Mouse (Mus musculus) intestine, embryonic 14.5 days (tissue): ENCODE results near the gene Ankrd16. TPM values are rescaled to one million over a fixed set of nuclear protein-coding genes. Genes with fewer than 3 reads are reported as not detected.
A peak's percentile ranks its signal among the peaks of the same experiment; 100 is the strongest.

ENCODE experiments used
- ATAC-seq: fragments of 200-750 bp; cut with Nextera tagmentation; replicated peaks from 2 replicates; pipeline ENCODE4 v1.8.0; 2017; ENCODE audit warnings: low read depth, moderate number of reproducible peaks, moderate TSS enrichment, moderate library complexity; ENCODE audit not compliant: low FRiP score, low TSS enrichment
- DNase-seq: peaks from one replicate; pipeline ENCODE4 v3.0.0-alpha.2; 2018; ENCODE audit warnings: low spot score
- H3K27ac ChIP-seq: fragments of 300-500 bp; sonication (generic); 2 replicates; pipeline ENCODE4 v1.5.1; 2014; ENCODE audit warnings: low read depth, mild to moderate bottlenecking, control low read depth
- H3K27me3 ChIP-seq: fragments of 300-500 bp; sonication (generic); replicated peaks from 2 replicates; pipeline ENCODE4 v1.6.1; 2014; ENCODE audit warnings: low read length, control low read depth; ENCODE audit not compliant: control insufficient read depth, insufficient read depth
- H3K36me3 ChIP-seq: fragments of 300-500 bp; sonication (generic); 2 replicates; pipeline ENCODE4 v1.6.1; 2014; ENCODE audit warnings: low read length, control low read depth; ENCODE audit not compliant: control insufficient read depth, insufficient read depth
- H3K4me1 ChIP-seq: fragments of 300-500 bp; sonication (generic); replicated peaks from 2 replicates; pipeline ENCODE4 v1.6.1; 2014; ENCODE audit warnings: low read length, control low read depth, mixed read lengths; ENCODE audit not compliant: control insufficient read depth, insufficient read depth
- H3K4me2 ChIP-seq: fragments of 300-500 bp; sonication (generic); 2 replicates; pipeline ENCODE4 v1.6.1; 2014; ENCODE audit warnings: low read length
- H3K4me3 ChIP-seq: fragments of 300-500 bp; sonication (generic); 2 replicates; pipeline ENCODE4 v1.5.1; 2014; ENCODE audit warnings: low read depth, low read length, control low read depth, mixed read lengths
- H3K9ac ChIP-seq: fragments of 300-500 bp; sonication (generic); 2 replicates; pipeline ENCODE4 v1.6.1; 2014; ENCODE audit warnings: mild to moderate bottlenecking, low read length
- H3K9me3 ChIP-seq: fragments of 300-500 bp; sonication (generic); 2 replicates; pipeline ENCODE4 v1.6.1; 2016; ENCODE audit warnings: low read length, control low read depth; ENCODE audit not compliant: control insufficient read depth
- WGBS: fragments of 180-500 bp; shearing (Covaris S2); extraction: QIAGEN DNeasy Blood & Tissue Kit; methylation state at CpG from one replicate; pipeline ENCODE4 v1.1.7; 2014; 5-methylcytosine and 5-hydroxymethylcytosine counted together
- polyA plus RNA-seq: library from polyadenylated mRNA; unstranded; fragments of >200 nt; fragmentation: Nextera tagmentation; extraction: Ambion mirVana; gene quantifications from 2 replicates; pipeline ENCODE4 v1.2.1, GENCODE M21; 2014

Gene Ankrd16
- polyA plus RNA-seq: 27.0 and 29.0 TPM in 2 replicates

DNA sequence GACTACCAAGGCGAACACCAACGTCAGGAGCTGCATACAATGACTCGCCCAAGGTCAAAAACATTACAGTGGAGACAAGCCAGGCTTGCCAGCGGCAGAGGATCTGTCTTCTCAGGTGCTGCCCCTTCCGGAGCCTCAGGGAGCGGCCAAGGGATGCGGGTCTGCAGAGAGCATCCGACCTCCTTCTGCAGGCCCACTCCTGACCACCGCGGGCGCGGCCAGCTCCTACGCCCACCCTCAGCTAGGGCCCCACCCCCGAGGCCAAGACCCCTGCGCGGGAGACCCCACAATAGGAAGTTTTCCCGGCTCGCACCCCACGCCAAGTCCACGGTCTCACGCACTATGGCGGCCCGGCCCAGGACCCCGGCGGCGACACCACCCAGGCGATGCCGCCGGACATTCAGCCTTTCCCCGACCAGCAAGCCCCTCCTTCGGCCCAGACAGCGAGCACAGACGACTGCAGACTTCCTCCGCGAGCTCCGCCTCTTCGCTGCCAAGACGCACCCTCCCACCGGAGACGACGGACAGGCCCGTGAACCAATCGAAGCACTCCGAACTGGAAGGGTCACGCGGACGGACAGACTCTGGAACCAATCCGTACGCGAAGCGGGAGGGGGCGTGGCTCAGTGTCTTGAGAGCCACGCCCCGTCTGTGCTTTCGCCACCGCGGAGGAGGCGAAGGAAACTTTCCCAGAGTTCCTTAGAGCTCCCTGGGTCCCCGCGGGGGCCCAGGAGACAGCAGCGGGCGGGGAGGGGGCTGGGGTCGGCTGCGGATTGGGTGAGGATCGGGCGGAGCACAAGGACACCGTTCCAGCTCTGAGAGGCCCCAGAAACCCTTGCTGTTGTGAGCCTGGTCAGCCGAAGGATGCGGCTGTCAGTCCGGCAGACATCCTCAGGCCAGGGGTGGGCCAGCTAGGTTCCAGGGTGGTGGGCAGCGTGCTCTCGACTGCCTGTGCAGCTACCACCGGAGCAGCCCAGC is at the start of gene Ankrd16, which contains the start of gene Fbh1:
Gene Ankrd16, plus strand, starts transcription at position 786 of the 978 bp plus-strand sequence.
Gene Fbh1, minus strand, starts transcription at position 492 of the 978 bp plus-strand sequence.
- peak within 1 kb of the TSS; percentile 79 for H3K4me2 ChIP-seq
- no peaks in the 10 kb centered on the region for H3K9me3 ChIP-seq
- peaks cover 14% of the 10 kb centered on the region for H3K36me3 ChIP-seq
- under 1% methylated on average over 73 of the region's 73 CpGs for WGBS
- H3K4me3 ChIP-seq: peak within 1 kb of the TSS; percentile 82
- H3K9ac ChIP-seq: peak within 1 kb of the TSS; percentile 80
- ATAC-seq (peak; percentile 95), DNase-seq (peak; percentile 100)
- no peaks in the 10 kb centered on the region for H3K27me3 ChIP-seq
- peaks cover 16% of the 10 kb centered on the region for H3K4me1 ChIP-seq
- H3K27ac ChIP-seq: peak within 1 kb of the TSS; percentile 94

DNA sequence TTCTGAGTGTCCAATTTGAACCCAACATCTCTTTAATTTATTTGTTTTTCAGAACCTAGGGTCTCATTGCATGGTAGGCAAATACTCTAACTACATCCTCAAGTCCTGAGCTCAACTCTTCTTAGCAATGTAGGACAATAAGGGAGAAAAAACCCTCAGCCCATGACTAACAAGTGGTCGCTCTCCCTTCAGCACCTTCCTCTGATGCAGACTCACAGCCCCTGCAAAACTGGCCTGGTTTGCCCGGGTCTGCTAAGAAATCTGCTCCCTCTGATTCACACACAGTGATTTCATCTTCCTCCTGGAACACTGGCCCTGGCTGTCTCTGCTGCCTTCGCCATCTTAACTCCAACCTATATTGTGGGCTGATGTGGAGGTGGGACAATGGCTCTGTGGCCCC is 48.6 kb upstream of the Ankrd16 start:
- Histone ChIP-seq H3K9me3 (no peaks in the 10 kb centered on the region), H3K4me2 (no peak overlapping the region), H3K36me3 (no peaks in the 10 kb centered on the region), H3K4me1 (no peaks in the 10 kb centered on the region), H3K27me3 (no peaks in the 10 kb centered on the region), H3K9ac (no peak overlapping the region), H3K4me3 (no peak overlapping the region), H3K27ac (no peak overlapping the region)
- no peak for DNase-seq
- no peak for ATAC-seq
- WGBS: 54% methylated on average over 3 of the region's 3 CpGs

DNA sequence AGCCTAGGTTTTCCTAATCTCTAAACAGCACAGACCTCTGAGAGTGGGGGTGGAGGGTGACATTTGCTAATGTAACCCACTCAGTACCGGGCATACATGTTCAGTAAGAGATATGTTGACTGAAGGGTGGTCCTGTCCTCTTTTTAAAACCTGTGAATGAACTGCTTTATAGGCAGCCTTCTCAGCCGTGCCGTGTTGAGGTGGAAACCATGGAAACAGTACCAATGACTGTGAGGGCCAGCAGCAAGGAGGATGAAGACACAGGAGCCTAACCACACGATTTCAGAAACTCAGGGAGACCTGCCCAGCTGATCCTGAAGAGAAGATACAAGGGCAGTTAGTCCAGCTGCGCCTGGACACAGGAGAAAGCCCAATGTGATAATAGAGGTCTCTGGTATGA is 44.7 kb upstream of the Ankrd16 start:
- Histone ChIP-seq H3K9me3 (no peaks in the 10 kb centered on the region), H3K9ac (no peak overlapping the region), H3K4me2 (no peak overlapping the region), H3K27ac (no peak overlapping the region), H3K27me3 (no peaks in the 10 kb centered on the region), H3K36me3 (no peaks in the 10 kb centered on the region), H3K4me3 (no peak overlapping the region), H3K4me1 (no peaks in the 10 kb centered on the region)
- ATAC-seq (no peak), DNase-seq (no peak)
- WGBS: 70% methylated on average over 5 of the region's 5 CpGs

DNA sequence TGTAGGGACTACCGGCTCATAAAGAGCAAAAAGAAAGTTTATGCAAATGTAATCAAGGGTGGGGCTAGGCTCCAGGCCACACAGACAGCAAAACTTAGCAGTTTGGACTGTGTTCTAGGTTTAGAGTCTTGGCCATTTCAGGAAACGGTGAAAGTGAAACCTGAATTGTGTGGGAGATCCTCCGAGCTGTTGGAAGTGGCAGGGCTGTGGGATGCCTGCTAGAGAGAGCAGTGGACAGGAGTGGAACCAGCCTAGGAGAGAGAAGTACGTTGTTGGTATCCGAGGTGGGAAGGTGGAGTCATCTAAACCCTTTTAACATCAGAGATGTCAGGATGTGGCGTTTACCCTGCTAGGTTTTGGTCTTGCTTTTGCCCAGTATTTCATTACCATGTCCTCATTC is 41.8 kb upstream of the Ankrd16 start:
- Histone ChIP-seq H3K9me3 (no peaks in the 10 kb centered on the region), H3K36me3 (peaks cover 9% of the 10 kb centered on the region), H3K4me2 (no peak overlapping the region), H3K4me3 (no peak overlapping the region), H3K4me1 (no peaks in the 10 kb centered on the region), H3K27ac (no peak overlapping the region), H3K9ac (no peak overlapping the region), H3K27me3 (no peaks in the 10 kb centered on the region)
- ATAC-seq: no peak
- 83% methylated on average over 6 of the region's 6 CpGs for WGBS
- no peak for DNase-seq

DNA sequence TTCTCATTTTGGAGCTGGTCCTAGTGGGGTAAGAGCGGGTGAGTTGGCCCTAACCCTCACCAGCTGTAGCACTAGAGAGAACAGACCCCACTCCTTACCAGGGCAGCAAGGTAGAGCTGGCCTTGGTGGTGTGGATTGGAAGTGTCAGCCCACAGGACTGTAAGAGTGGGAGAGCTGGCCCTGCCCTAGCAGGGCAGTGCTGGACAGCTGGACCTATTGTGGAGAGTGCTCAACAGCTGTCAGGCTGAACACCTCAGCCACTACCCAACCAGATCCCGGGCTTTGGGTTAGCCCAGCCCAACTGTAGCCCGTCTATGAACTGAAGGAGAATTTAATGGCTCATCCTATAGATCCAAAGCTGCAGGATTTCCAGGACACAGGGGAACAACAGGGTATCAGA is 38.9 kb upstream of the Ankrd16 start:
- Histone ChIP-seq H3K4me1 (no peaks in the 10 kb centered on the region), H3K27me3 (no peaks in the 10 kb centered on the region), H3K9me3 (no peaks in the 10 kb centered on the region), H3K9ac (no peak overlapping the region), H3K4me2 (no peak overlapping the region), H3K36me3 (peaks cover 38% of the 10 kb centered on the region), H3K4me3 (no peak overlapping the region), H3K27ac (no peak overlapping the region)
- WGBS: 85% methylated on average over 3 of the region's 3 CpGs
- ATAC-seq (0 out of 2 replicates have a peak, but pooled peaks have one; percentile 30), DNase-seq (no peak)

DNA sequence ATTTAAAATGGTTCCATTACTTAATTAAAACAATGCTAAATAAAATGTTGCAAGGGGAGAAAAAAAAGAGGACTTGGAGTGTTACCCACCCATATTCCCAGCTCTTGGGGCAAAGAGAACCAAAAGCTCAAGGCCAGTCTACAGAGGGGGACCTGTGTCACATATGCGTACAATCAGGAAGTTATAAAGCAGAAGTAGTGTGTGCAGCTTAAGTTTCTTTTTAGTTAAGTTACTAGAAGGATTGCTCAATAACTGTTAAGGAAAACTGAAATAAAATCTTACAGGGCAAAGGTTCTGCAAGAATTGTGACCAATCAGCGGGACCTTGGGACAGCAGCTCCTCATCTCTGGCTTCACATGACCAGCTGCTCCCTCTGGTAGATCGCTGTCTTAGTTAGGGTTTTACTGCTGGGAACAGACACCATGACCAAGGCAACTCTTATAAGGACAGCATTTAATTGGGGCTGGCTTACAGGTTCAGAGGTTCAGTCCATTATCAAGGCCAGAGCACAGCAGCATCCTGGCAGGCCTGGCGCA is 38.1 kb upstream of the Ankrd16 start:
- WGBS: 93% methylated on average over 4 of the region's 4 CpGs

DNA sequence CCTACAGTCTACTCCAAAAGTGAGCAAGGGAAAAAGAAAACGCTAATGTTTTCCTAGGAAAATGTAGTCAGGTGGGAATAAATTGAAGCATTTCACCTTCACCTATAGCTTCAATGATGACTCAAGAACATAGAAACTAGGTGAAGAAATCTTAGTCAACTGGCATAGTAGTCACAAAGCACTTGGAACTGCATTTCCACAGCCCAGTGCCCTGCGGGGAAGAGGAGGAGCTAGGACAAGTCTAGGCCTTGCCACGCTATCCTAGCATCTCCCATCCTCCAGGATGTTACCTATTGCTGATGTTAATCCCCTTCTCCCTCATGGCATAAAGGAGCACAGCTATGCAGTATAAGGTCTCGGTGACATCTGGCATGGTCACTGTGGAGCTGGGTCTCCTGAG is 15.1 kb upstream of the Ankrd16 start:
- H3K27me3 ChIP-seq: no peaks in the 10 kb centered on the region
- no peak overlapping the region for H3K27ac ChIP-seq
- ATAC-seq (no peak), DNase-seq (no peak)
- H3K36me3 ChIP-seq: peaks cover 98% of the 10 kb centered on the region
- no peak overlapping the region for H3K4me2 ChIP-seq
- 97% methylated on average over 4 of the region's 4 CpGs for WGBS
- H3K9me3 ChIP-seq: no peaks in the 10 kb centered on the region
- H3K4me3 ChIP-seq: no peak overlapping the region
- H3K4me1 ChIP-seq: no peaks in the 10 kb centered on the region
- no peak overlapping the region for H3K9ac ChIP-seq

More for the DNA sequence above, 38.1 kb upstream of the Ankrd16 start:
- no peaks in the 10 kb centered on the region for H3K27me3 ChIP-seq
- DNase-seq (no peak), ATAC-seq (no peak)
- no peak overlapping the region for H3K27ac ChIP-seq
- no peak overlapping the region for H3K4me2 ChIP-seq
- H3K4me3 ChIP-seq: no peak overlapping the region
- H3K36me3 ChIP-seq: peaks cover 42% of the 10 kb centered on the region
- no peaks in the 10 kb centered on the region for H3K4me1 ChIP-seq
- no peaks in the 10 kb centered on the region for H3K9me3 ChIP-seq
- no peak overlapping the region for H3K9ac ChIP-seq

DNA sequence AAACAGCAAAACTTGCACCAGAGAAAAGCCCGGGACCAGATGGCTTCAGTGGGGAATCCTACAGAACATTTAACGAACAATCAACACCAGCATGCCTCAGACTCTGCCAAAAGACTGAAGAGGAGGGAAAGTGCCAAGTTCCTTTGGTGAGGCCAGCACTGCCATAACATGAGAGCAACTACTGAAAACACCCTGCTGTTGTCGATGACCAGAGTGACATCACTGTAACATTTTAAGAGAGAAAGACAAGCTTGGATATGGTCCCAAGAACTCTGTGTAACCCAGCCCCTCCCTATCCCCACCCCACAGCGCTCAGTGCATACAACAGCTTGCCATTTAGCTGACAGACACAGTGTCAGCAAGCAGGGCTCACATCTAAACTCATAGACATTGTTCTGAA is 12.0 kb upstream of the Ankrd16 start:
- no peak for DNase-seq
- Histone ChIP-seq H3K27ac (no peak overlapping the region), H3K36me3 (peaks cover 81% of the 10 kb centered on the region), H3K4me1 (no peaks in the 10 kb centered on the region), H3K4me3 (no peak overlapping the region), H3K9ac (no peak overlapping the region), H3K9me3 (no peaks in the 10 kb centered on the region), H3K27me3 (no peaks in the 10 kb centered on the region), H3K4me2 (no peak overlapping the region)
- no peak for ATAC-seq
- 91% methylated on average over 4 of the region's 4 CpGs for WGBS
